Mouse (Mus musculus): ENCODE data around the gene Oaz2. TPM values are rescaled to one million over a fixed set of nuclear protein-coding genes. Genes with fewer than 3 reads are reported as not detected.

Gene Oaz2
- polyA plus RNA-seq, 1 experiment from 2014 or later: 401 TPM

Other genes starting within 250 kb of the Oaz2 start
- not detected in 2 replicates for gene Slc51b, start 245.0 kb upstream of the Oaz2 start, polyA plus RNA-seq (2015; fragmentation: Nextera tagmentation; extraction: Ambion mirVana)
- 21.4 and 24.7 TPM in 2 replicates for gene Mtfmt, start 232.2 kb upstream of the Oaz2 start, polyA plus RNA-seq (2015; fragmentation: Nextera tagmentation; extraction: Ambion mirVana)
- gene Spg21, start 207.1 kb upstream of the Oaz2 start, polyA plus RNA-seq (2015; fragmentation: Nextera tagmentation; extraction: Ambion mirVana): 115 and 133 TPM in 2 replicates
- gene Ankdd1a, start 147.8 kb upstream of the Oaz2 start, polyA plus RNA-seq (2015; fragmentation: Nextera tagmentation; extraction: Ambion mirVana): 1.0 and 1.7 TPM in 2 replicates
- gene Plekho2, start 88.0 kb upstream of the Oaz2 start, polyA plus RNA-seq (2015; fragmentation: Nextera tagmentation; extraction: Ambion mirVana): 4.5 and 5.0 TPM in 2 replicates
- gene Pif1, start 80.8 kb upstream of the Oaz2 start, polyA plus RNA-seq (2015; fragmentation: Nextera tagmentation; extraction: Ambion mirVana): 2.3 and 2.7 TPM in 2 replicates
- gene Rbpms2, start 38.4 kb upstream of the Oaz2 start, polyA plus RNA-seq (2015; fragmentation: Nextera tagmentation; extraction: Ambion mirVana): 3.6 and 3.8 TPM in 2 replicates
- 8.7 and 9.1 TPM in 2 replicates for gene Zfp609, start 159.6 kb downstream of the Oaz2 start, polyA plus RNA-seq (2015; fragmentation: Nextera tagmentation; extraction: Ambion mirVana)
- gene Pclaf, start 222.2 kb downstream of the Oaz2 start, polyA plus RNA-seq (2015; fragmentation: Nextera tagmentation; extraction: Ambion mirVana): 19.4 and 22.1 TPM in 2 replicates
- 31.7 and 33.8 TPM in 2 replicates for gene Trip4, start 240.8 kb downstream of the Oaz2 start, polyA plus RNA-seq (2015; fragmentation: Nextera tagmentation; extraction: Ambion mirVana)
- gene Csnk1g1, start 240.9 kb downstream of the Oaz2 start, polyA plus RNA-seq (2015; fragmentation: Nextera tagmentation; extraction: Ambion mirVana): 23.0 and 25.3 TPM in 2 replicates

Measured in midbrain, embryonic 15.5 days (tissue).